Mouse (Mus musculus) forebrain, embryonic 14.5 days (tissue): ENCODE measurements around the gene Hnf4a. TPM values are rescaled to one million over a fixed set of nuclear protein-coding genes. Genes with fewer than 3 reads are reported as not detected.

Experiments
- ATAC-seq: fragments of 200-750 bp; cut with Nextera tagmentation; 2 replicates; pipeline ENCODE4 v1.8.0; 2017; ENCODE audit warnings: mild to moderate bottlenecking, moderate library complexity
- DNase-seq: peaks from one replicate; pipeline ENCODE4 v3.0.0-alpha.2; 2015; ENCODE audit warnings: low spot score
- H3K27ac ChIP-seq: fragments of 300-500 bp; sonication (generic); 2 replicates; pipeline ENCODE4 v1.5.1; 2014; ENCODE audit warnings: low read depth, mild to moderate bottlenecking, control low read depth, low read length, moderate library complexity
- H3K27me3 ChIP-seq: fragments of 300-500 bp; sonication (generic); replicated peaks from 2 replicates; pipeline ENCODE4 v1.6.1; 2014; ENCODE audit warnings: low read length, control low read depth, mixed read lengths; ENCODE audit not compliant: control insufficient read depth, insufficient read depth
- H3K36me3 ChIP-seq: fragments of 300-500 bp; sonication (generic); 2 replicates; pipeline ENCODE4 v1.6.1; 2014; ENCODE audit warnings: low read length, control low read depth; ENCODE audit not compliant: control insufficient read depth, insufficient read depth
- H3K4me1 ChIP-seq: fragments of 300-500 bp; sonication (generic); 2 replicates; pipeline ENCODE4 v1.6.1; 2014; ENCODE audit warnings: antibody characterized with exemption, low read length, control low read depth; ENCODE audit not compliant: control insufficient read depth, insufficient read depth
- H3K4me2 ChIP-seq: fragments of 300-500 bp; sonication (generic); 2 replicates; pipeline ENCODE4 v1.6.1; 2014; ENCODE audit warnings: mild to moderate bottlenecking, control low read depth, low read length
- H3K4me3 ChIP-seq: fragments of 300-500 bp; sonication (generic); 2 replicates; pipeline ENCODE4 v1.5.1; 2014; ENCODE audit warnings: low read depth, low read length, control low read depth
- H3K9ac ChIP-seq: fragments of 300-500 bp; sonication (generic); 2 replicates; pipeline ENCODE4 v1.6.1; 2014; ENCODE audit warnings: mild to moderate bottlenecking, low read length, control low read depth, moderate library complexity
- H3K9me3 ChIP-seq: fragments of 300-500 bp; sonication (generic); replicated peaks from 2 replicates; pipeline ENCODE4 v1.6.1; 2016; ENCODE audit warnings: low read length, control low read depth, mixed read lengths; ENCODE audit not compliant: control insufficient read depth
- WGBS: fragments of 180-500 bp; shearing (Covaris S2); extraction: QIAGEN DNeasy Blood & Tissue Kit; methylation state at CpG from one replicate; pipeline ENCODE4 v1.1.7; 2014; 5-methylcytosine and 5-hydroxymethylcytosine counted together
- polyA plus RNA-seq: library from polyadenylated mRNA; unstranded; fragments of >200 nt; fragmentation: Nextera tagmentation; extraction: Ambion mirVana; gene quantifications from 2 replicates; pipeline ENCODE4 v1.2.1, GENCODE M21; 2014

Gene Hnf4a
- polyA plus RNA-seq, 1 experiment from 2014 or later, result not detected

DNA sequence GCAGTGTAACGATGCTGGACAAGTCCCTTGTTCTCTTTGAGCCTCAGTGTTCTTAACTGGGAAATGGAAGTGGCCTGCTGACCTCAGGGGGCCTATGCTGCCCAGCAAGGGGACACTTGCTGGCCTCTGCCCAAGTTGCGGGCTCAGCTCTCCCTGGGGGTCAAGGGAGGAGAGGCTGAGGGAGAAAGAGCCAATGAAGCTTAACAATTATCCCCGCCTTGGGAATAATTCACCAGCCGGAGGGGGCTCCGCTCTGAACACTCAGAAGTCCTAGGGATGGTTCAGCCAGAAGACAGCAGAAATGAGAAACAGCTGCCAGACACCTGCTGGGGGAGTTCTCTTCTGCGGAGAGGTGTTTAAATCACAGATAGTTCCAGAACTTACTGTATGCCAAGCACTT lies 43.2 kb downstream of the Hnf4a start:
- no peak overlapping the region for H3K4me3 ChIP-seq
- H3K27ac ChIP-seq, result no peak overlapping the region
- DNase-seq (no peak), ATAC-seq (no peak)
- no peak overlapping the region for H3K9ac ChIP-seq
- H3K9me3 ChIP-seq, result no peaks in the 10 kb centered on the region
- no peak overlapping the region for H3K4me2 ChIP-seq
- H3K36me3 ChIP-seq, result no peaks in the 10 kb centered on the region
- no peaks in the 10 kb centered on the region for H3K4me1 ChIP-seq
- no peaks in the 10 kb centered on the region for H3K27me3 ChIP-seq
- WGBS, result 55% methylated on average over 6 of the region's 6 CpGs

DNA sequence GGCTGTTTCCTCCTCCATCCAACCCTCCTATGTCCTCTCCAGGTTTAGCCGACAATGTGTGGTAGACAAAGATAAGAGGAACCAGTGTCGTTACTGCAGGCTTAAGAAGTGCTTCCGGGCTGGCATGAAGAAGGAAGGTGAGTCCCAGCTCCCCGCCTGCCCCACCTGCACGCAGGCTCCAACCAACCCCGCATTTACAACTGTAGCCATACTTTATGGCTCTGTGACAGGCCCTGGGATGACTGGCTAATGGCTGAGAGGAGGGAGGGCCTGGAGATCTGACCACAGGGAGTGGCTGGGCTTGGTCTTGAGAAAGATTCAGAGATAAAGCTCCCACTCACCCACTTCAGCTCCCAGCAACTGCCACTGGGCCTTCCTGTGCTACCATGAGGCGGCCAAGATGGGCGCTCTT lies 45.9 kb downstream of the Hnf4a start:
- H3K36me3 ChIP-seq, result no peaks in the 10 kb centered on the region
- no peak overlapping the region for H3K27ac ChIP-seq
- H3K4me2 ChIP-seq, result no peak overlapping the region
- WGBS, result 80% methylated on average over 8 of the region's 8 CpGs
- H3K4me1 ChIP-seq, result no peaks in the 10 kb centered on the region
- H3K9me3 ChIP-seq, result no peaks in the 10 kb centered on the region
- H3K9ac ChIP-seq, result no peak overlapping the region
- no peak overlapping the region for H3K4me3 ChIP-seq
- DNase-seq, result no peak
- H3K27me3 ChIP-seq, result no peaks in the 10 kb centered on the region
- ATAC-seq, result no peak

DNA sequence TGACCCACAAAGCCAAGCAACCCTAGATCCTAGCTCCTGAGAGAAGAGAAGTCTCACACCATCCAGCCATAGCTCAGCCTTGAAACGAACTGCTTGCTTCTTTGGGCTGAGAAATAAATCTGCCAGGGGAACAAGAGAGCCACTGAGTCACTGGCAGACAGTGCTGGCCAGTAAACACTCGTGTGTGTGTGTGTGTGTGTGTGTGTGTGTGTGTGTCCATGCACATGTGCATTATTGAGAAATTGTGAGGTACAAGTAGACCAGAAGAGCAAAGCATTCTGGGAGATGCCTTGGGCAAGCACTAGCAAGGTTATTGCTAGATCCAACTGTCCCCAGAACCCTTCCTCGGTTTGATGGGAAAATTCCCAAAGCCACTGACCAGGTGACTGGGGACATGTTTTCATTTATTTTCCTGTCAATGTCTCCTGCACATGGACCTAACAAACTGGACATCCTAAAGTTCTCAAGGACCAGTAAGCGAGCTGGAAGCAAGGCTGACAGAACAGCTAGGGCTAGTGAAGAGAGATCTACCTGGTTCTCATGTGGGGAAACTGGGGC lies 47.9 kb downstream of the Hnf4a start:
- DNase-seq (no peak), ATAC-seq (no peak)
- Histone ChIP-seq H3K36me3 (no peaks in the 10 kb centered on the region), H3K27me3 (no peaks in the 10 kb centered on the region), H3K27ac (no peak overlapping the region), H3K9me3 (no peaks in the 10 kb centered on the region), H3K4me3 (no peak overlapping the region), H3K4me1 (no peaks in the 10 kb centered on the region), H3K9ac (no peak overlapping the region), H3K4me2 (no peak overlapping the region)
- WGBS, result 77% methylated on average over 4 of the region's 4 CpGs

DNA sequence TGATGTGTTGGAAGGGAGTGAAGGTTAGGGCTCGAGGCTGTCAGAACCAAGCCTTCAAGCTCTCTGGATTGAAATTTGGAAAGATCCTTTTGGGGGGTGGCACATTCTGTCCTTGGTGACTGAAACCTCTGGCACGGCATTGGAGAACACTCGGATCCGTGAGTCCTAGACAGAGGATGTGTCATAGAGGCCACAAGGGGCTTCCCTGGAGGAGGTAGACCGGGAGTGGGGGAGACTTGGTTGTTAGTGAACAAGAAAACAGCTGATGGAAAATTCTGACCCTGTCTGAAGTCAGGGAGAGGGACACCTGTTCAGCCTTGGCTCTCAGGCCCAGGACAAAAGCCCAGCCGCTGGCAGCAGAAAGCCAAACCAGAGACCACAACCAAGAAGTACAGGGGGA lies 48.4 kb downstream of the Hnf4a start:
- DNase-seq, result no peak
- 85% methylated on average over 6 of the region's 6 CpGs for WGBS

DNA sequence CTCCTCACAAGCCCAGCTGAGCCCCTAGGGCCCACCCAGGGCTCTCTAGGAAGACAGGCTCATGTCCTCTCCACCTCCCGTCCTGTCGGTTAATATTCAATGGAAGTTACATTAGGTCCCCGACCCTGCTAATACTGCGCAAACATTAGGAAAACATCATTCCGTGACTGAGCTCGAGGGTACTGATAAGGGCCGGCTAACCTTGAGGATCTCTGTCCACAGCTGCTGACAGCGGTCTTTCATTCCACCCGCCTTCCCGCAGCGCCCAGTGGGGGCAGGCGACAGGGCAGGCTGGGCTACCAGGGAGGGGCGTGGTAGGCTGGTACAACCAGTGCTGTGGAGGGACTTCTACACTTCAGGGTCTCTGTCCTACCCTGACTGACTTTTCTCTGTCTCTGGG lies 48.8 kb downstream of the Hnf4a start:
- 82% methylated on average over 13 of the region's 13 CpGs for WGBS
- ATAC-seq, result no peak
- no peaks in the 10 kb centered on the region for H3K4me1 ChIP-seq

More for the DNA sequence above, 48.4 kb downstream of the Hnf4a start:
- Histone ChIP-seq H3K4me3 (no peak overlapping the region), H3K4me1 (no peaks in the 10 kb centered on the region), H3K9ac (no peak overlapping the region), H3K36me3 (no peaks in the 10 kb centered on the region), H3K27me3 (no peaks in the 10 kb centered on the region), H3K4me2 (no peak overlapping the region), H3K27ac (no peak overlapping the region), H3K9me3 (no peaks in the 10 kb centered on the region)
- no peak for ATAC-seq

DNA sequence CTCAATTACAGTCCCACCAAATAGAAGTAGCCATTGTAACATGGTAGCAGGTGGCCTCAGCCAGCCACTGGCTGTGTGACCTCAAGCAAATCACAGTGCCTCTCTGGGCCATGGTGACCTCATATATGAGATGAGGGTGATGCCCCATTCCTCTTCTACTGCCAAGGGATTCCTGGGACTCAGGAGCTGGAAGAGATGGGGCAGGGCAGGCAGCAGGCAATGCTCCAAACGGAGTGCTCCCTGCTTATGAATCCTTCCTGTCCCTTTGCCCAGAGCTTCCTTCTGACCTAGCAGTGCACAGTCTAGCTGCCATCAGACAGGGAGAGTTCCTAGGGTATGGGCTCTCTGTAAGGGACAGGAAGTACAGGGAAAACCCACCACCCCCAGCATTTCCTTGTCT lies 51.9 kb downstream of the Hnf4a start:
- H3K9me3 ChIP-seq, result no peaks in the 10 kb centered on the region
- H3K27me3 ChIP-seq, result no peaks in the 10 kb centered on the region
- no peak for DNase-seq
- WGBS, result 67% methylated on average over 1 of the region's 1 CpGs
- H3K27ac ChIP-seq, result no peak overlapping the region
- H3K4me1 ChIP-seq, result no peaks in the 10 kb centered on the region
- no peak overlapping the region for H3K4me2 ChIP-seq
- no peak overlapping the region for H3K4me3 ChIP-seq
- no peak for ATAC-seq
- H3K36me3 ChIP-seq, result no peaks in the 10 kb centered on the region
- no peak overlapping the region for H3K9ac ChIP-seq

More for the DNA sequence above, 48.8 kb downstream of the Hnf4a start:
- no peak for DNase-seq
- no peaks in the 10 kb centered on the region for H3K27me3 ChIP-seq
- no peaks in the 10 kb centered on the region for H3K9me3 ChIP-seq
- no peak overlapping the region for H3K9ac ChIP-seq
- H3K4me2 ChIP-seq, result no peak overlapping the region
- H3K27ac ChIP-seq, result no peak overlapping the region
- H3K4me3 ChIP-seq, result no peak overlapping the region
- H3K36me3 ChIP-seq, result no peaks in the 10 kb centered on the region

DNA sequence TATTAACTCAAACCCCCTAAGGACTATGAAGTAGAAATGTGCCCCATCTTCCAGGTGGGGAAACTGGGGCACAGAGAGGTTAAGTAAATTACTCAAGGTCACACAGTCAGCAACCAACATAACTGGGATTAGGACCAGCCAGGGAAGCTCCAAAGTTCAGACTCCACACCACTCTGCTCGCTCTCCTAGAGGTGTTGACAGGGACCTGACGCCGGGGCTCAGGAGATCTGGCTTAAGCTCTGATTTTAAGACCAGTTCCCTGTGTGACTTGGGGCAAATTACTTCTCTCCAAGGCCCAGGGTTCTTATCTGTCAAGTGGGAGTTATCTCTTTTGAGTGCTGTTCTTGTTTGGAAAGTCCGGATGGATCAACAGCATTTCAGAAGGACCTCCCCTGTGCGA lies 52.6 kb downstream of the Hnf4a start:
- Histone ChIP-seq H3K9me3 (no peaks in the 10 kb centered on the region), H3K36me3 (no peaks in the 10 kb centered on the region), H3K27ac (no peak overlapping the region), H3K9ac (no peak overlapping the region), H3K27me3 (no peaks in the 10 kb centered on the region), H3K4me2 (no peak overlapping the region), H3K4me3 (no peak overlapping the region), H3K4me1 (no peaks in the 10 kb centered on the region)
- ATAC-seq, result no peak
- DNase-seq, result no peak
- 86% methylated on average over 5 of the region's 5 CpGs for WGBS

DNA sequence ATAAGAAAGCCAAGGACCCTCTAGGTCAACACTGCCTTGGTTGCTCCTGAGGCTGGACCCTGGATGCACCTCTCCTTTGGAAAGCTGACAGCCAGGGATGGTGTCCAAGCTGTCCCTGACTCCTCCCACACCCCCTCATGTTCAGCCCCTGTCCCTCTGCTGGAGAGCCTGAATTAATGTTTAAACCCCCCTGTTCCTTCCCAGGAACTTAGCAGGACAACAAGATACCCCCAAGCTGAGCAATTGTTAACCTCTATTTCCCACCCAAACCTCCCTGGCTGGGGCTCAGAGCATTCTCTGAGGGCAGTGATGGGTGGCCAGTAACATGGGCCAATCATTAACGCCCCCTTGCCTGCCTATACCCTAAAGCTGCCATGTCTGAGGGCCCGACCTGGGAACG lies 53.6 kb downstream of the Hnf4a start:
- Histone ChIP-seq H3K4me3 (no peak overlapping the region), H3K9me3 (no peaks in the 10 kb centered on the region)
- ATAC-seq, result no peak

DNA sequence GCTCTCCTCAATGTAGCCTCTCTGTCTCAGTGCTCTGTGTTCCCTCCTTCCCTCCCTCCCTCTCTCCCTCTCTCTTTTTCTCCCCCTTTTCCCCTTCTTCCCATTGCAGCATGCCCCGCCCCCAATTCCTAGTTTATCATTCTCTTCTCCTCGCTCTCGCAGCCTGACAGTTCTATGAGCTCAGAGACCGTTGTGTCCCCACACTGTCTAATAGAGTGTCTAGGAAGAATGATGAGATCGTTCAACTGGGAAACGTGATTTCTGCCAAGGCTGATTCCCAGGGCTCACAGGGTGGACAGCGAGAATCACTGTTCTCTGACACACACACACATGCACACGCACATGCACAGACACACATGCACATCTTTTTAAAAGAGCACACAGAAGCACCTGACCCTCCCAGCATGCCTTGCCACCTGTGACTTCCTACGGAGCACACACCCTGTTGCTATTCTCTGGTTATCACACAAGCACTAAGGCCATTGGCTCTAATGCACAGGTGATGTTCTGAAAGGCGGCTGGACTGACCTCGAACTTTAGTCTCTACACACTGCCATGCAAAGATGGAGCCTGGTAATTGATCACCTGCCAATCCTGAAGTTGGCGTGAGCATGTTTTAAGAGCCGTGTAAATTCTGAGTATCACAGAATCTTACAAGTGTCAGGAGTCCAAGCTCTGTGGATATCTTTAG lies 54.8 kb downstream of the Hnf4a start:
- Histone ChIP-seq H3K4me1 (no peaks in the 10 kb centered on the region), H3K36me3 (no peaks in the 10 kb centered on the region), H3K9ac (no peak overlapping the region), H3K27me3 (no peaks in the 10 kb centered on the region), H3K4me2 (no peak overlapping the region), H3K9me3 (no peaks in the 10 kb centered on the region), H3K27ac (no peak overlapping the region), H3K4me3 (no peak overlapping the region)
- WGBS, result 78% methylated on average over 13 of the region's 13 CpGs
- DNase-seq (no peak), ATAC-seq (no peak)

More for the DNA sequence above, 53.6 kb downstream of the Hnf4a start:
- H3K9ac ChIP-seq, result no peak overlapping the region
- 78% methylated on average over 3 of the region's 3 CpGs for WGBS
- H3K4me2 ChIP-seq, result no peak overlapping the region
- no peak for DNase-seq
- H3K27me3 ChIP-seq, result no peaks in the 10 kb centered on the region
- H3K36me3 ChIP-seq, result no peaks in the 10 kb centered on the region
- H3K27ac ChIP-seq, result no peak overlapping the region
- H3K4me1 ChIP-seq, result no peaks in the 10 kb centered on the region
